Mouse (Mus musculus) CD4-positive, CD25-positive, alpha-beta regulatory T cell (primary cell): ENCODE data around the gene Ccdc54. TPM values are rescaled to one million over a fixed set of nuclear protein-coding genes. Genes with fewer than 3 reads are reported as not detected.

Experiments used
- polyA plus RNA-seq: library from polyadenylated mRNA; unstranded; fragments of 100-300 nt; shearing (Covaris generic); gene quantifications from one replicate; pipeline ENCODE4 v1.2.1, GENCODE M21; 2017

The Ccdc54 gene
- polyA plus RNA-seq: not detected

GRCm38 (mm10) chr16:50591054-50591453 lies at the start of gene Ccdc54:
Ccdc54 (minus strand) TSS chr16:50591154.

Other genes starting within 250 kb of the Ccdc54 start
- gene Bbx, start 158.8 kb downstream of the Ccdc54 start, polyA plus RNA-seq: 48.4 TPM